Mouse (Mus musculus): ENCODE data around the gene Atp6v1f.

Gene Atp6v1f

DNA sequence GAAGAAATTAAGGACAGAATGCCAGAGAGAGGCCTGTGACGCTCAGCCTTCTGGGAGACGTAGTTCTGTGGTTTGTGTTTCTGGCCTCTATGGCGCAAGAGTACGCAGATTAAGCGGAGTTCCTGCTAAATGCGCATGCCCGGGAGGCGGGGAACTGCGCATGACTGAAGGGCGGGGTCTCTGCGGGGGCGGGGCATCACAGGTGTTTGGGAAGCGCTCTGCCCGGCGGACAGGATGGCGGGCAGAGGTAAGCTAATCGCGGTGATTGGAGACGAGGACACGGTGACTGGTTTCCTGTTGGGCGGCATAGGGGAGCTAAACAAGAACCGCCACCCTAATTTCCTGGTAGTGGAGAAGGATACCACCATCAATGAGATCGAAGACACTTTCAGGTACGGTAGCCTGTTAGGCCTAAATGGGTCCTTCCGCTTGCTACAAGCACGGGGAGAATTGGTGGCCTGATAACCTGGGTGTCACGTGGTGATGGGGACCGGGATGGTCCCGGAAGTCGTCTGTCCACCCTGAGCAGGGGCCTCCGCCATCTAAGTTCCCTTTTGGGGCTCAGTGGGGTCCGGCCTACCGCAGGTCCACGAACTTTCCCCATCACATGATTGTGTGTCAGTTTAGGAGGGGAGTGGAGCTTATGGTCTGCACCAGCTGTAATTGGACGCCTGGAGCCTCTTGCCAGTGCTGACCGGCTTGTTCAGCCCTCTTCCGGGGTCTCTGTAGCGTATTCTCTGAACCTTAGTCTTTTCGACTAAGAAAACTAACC is at the start of gene Atp6v1f:
Gene Atp6v1f, plus strand, starts transcription at position 136 of the 772 bp plus-strand sequence.
- peak; percentile 74 for DNase-seq (ENCODE audit: low spot score)

DNA sequence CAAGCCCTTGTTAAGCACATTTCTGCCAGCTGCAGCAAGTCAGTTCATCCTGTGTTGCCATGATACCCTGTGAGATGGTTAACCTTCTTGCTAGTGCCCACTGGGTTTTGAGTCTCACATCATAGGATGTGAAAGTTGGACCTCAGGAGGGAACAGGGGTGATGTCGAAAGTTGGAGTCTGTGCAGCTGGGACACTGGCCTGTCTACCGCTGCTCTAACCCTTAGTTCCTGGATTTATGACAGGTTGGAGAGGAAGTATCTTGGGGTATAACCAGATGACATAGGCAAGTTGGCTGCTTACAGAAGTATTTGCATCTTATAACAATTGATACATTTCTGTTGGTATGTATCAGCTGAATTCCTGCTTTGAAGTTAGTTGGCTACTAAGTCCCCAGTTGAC is 46.9 kb upstream of the Atp6v1f start:
- no peak for DNase-seq (ENCODE audit: low spot score)

GRCm38 (mm10) chr6:29425118-29425517 is 42.4 kb upstream of the Atp6v1f start:
- DNase-seq (ENCODE audit: low spot score), result no peak

- DNase-seq (ENCODE audit: low spot score), result no peak
Measured at GRCm38 (mm10) chr6:29426331-29426730, 41.2 kb upstream of the Atp6v1f start.

- no peak for DNase-seq (ENCODE audit: low spot score)
Measured at GRCm38 (mm10) chr6:29428171-29428570, 39.3 kb upstream of the Atp6v1f start.

DNA sequence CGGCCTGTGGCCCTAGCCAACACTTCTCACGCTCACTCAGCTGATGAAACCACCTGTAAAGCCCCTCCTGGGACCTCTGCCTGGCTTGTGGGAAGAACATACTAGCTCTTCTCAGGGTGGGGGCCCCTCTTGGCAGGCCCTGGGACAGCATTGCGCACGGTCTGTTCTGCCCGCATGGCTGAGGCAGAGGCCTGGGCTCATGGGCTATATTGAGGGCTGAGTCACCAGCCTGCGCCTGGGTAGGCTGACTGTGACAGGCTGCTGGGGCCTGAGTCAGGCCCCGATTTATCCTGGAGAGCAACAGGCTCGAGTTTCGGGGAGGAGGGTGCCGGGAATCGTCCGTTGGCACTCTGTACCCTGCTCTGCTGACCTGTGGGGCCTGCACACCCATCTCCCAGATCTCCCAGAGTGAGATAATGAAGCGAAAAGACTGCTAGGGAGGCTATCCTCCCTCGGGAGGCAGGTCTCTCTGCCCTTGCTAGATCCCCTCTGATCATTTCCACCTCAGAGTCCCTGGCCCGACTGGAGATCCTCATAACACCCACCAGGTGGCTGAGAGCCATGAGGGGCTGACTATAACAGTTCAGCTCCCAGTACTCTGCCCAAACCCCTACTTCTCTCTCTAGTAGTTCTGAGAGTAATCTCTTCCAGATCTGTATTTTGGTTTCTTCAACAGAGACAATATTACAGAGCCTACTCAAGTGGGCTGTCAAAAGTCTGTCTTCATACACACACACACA is 36.7 kb upstream of the Atp6v1f start:
- DNase-seq (ENCODE audit: low spot score), result no peak

DNA sequence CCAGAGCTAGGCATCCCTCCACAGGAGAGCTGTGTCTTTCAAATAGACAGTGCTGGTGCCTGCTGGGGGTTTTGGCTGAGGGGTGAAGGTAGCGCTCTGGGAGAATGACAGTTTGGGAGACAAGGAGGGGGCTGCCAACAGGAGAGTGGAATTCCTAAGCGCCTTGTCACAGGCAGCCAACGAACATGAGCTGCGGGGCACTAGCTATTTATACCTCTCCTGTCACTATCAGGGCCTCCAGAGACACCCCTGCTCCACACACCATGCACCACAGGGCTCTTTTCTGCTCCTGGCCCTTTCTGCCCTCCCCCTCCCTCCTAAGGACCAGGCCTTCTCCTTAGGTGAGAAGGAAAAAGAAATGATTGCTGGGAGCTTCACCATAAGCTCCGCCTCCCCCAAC is 36.0 kb upstream of the Atp6v1f start:
- no peak for DNase-seq (ENCODE audit: low spot score)

- no peak for DNase-seq (ENCODE audit: low spot score)
Measured at GRCm38 (mm10) chr6:29432156-29432555, 35.4 kb upstream of the Atp6v1f start.

DNA sequence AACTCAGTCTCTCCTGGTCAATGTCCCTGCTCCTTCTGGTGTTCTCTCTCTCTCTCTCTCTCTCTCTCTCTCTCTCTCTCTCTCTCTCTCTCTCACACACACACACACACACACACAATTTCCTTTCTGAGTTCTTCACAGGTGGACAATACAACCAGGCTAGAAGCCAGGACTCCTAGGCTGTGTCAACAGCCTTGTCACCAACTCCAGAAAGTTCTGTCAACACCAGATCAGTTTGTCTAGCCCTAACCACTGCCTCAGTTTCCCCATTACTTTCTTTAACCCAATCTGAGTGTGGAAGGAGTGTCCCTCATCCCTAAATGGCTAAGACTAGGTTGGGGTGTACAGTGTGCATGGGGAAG is 34.9 kb upstream of the Atp6v1f start:
- no peak for DNase-seq (ENCODE audit: low spot score)

GRCm38 (mm10) chr6:29433038-29433803 is 34.3 kb upstream of the Atp6v1f start, which contains the start of gene Flnc:
Flnc (plus strand) TSS chr6:29433256.
- no peak for DNase-seq (ENCODE audit: low spot score)

GRCm38 (mm10) chr6:29433804-29434795 is 33.4 kb upstream of the Atp6v1f start:
- no peak for DNase-seq (ENCODE audit: low spot score)

- no peak for DNase-seq (ENCODE audit: low spot score)
Measured at GRCm38 (mm10) chr6:29434911-29435691, 32.4 kb upstream of the Atp6v1f start.

DNA sequence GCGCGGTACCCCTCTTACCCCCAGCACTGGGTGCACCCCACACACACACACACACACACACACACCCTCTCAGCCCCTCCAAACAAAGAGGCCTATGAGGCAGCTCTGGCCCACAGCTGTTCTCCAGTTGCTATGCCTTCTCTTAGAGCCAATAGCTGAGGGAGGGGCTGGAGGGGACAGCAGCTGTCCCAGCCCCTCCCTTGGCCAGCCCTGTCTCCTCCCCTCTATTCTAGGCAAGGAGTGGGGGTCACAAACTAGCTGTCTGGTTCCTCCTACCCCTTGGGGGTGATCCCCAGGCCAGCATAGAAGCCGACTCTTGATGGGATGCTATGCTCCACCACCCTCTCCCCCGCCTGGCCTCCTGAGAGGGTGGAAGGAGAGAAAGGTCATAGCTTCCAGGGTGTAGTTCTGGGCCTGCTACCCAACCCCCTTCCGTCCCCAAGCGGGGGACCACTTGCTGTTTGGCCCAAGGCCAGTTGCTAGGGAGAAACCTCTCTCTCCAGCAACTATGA is 31.5 kb upstream of the Atp6v1f start:
- no peak for DNase-seq (ENCODE audit: low spot score)

DNA sequence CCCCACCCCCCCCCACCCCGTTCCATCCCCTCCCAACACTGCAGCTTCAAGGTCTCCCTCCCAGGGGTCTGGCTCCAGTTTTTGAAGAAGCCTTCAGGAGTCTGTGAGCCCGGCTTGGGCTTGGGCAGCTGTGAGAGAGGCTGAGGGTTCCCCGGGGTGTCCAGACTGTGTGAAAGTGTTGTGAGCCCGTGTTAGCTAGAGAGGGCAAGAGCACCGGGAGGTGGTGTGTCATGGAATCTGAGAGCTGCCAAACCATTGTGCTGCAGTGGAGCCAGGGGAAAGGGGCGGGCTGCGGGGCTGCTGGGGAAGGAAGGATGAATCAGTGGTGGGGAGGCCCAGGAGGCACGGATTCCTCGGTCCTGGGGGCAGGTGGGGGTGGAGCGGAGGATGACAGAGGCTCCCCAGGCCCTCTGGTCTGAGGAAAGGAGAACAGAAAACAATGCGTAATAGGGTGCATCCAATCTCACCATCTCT is 31.0 kb upstream of the Atp6v1f start:
- no peak for DNase-seq (ENCODE audit: low spot score)

GRCm38 (mm10) chr6:29439251-29439650 is 28.3 kb upstream of the Atp6v1f start:
- DNase-seq (ENCODE audit: low spot score), result no peak

DNA sequence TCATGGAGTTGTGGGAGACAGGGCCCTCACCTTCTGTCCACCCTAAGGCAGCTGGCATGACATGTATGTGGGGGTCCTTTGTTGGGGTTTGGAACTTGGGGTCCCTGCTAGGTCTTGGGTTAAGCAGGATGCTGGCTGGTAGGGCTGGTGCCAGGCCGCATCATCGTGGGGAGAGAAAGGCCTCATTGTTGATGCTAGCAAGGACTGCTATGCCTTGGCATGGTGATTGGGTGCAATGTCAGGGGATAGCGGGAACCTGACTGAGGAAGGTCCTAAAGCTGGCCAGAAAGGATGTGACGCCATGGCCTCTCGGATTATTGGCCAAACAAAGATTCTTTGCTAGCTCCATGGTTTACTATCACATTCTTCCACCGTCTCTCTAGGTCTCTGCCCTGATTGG is 27.7 kb upstream of the Atp6v1f start:
- DNase-seq (ENCODE audit: low spot score), result no peak

GRCm38 (mm10) chr6:29444773-29445172 is 22.7 kb upstream of the Atp6v1f start:
- no peak for DNase-seq (ENCODE audit: low spot score)

DNA sequence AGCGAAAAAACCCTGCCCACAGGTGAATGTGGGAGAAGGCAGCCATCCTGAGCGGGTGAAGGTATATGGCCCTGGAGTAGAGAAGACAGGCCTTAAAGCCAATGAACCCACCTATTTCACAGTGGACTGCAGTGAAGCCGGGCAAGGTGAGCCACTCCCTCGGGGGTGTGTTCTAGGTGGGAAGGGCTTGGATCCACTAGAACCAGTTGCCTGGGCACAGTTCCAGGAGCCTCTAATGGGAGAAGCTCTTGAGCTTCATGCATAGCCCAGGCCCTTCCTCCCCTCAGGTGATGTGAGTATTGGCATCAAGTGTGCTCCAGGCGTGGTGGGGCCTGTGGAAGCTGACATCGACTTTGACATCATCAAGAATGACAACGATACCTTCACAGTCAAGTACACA is 22.2 kb upstream of the Atp6v1f start:
- no peak for DNase-seq (ENCODE audit: low spot score)

- DNase-seq (ENCODE audit: low spot score), result no peak
Measured at GRCm38 (mm10) chr6:29449858-29450257, 17.7 kb upstream of the Atp6v1f start.

DNA sequence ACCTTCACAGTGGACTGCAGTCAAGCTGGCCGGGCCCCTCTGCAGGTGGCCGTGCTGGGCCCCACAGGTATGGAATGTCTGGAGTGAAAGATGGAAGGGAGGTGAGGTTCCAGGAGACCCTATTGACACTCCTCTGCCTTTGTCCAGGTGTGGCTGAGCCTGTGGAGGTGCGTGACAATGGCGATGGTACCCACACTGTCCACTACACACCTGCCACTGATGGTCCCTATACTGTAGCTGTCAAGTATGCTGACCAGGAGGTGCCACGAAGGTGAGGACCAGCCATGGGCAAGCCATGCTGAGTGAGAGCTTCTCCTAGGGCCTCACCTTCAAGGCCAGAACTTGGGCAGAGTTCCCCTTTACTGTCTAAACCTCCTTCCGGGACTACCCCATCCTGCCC is 16.9 kb upstream of the Atp6v1f start:
- no peak for DNase-seq (ENCODE audit: low spot score)

Measured in urinary bladder, postnatal 10 days (tissue).